Mouse (Mus musculus) lung, postnatal 10 days (tissue): ENCODE data around the gene Irak1.

Source experiments
- DNase-seq: peaks from one replicate; pipeline ENCODE4 v3.0.0; 2021

Gene Irak1

GRCm38 (mm10) chrX:74023188-74024049, at the start of gene Irak1:
Gene Irak1, minus strand, starts transcription at chrX:74023918.
- peak; percentile 89 for DNase-seq

GRCm38 (mm10) chrX:74070794-74071193, 47.1 kb upstream of the Irak1 start:
- DNase-seq = no peak

- DNase-seq = peak; percentile 1
Measured at GRCm38 (mm10) chrX:74067891-74068290, 44.2 kb upstream of the Irak1 start.

GRCm38 (mm10) chrX:74045107-74045506, 21.4 kb upstream of the Irak1 start:
- no peak for DNase-seq

GRCm38 (mm10) chrX:74037702-74038375, 14.1 kb upstream of the Irak1 start:
- no peak for DNase-seq

- DNase-seq = no peak
Measured at GRCm38 (mm10) chrX:74030000-74030399, 6.3 kb upstream of the Irak1 start.

GRCm38 (mm10) chrX:74022795-74023187, 927 bp downstream of the Irak1 start:
- no peak for DNase-seq

GRCm38 (mm10) chrX:74014597-74014996, 9.1 kb downstream of the Irak1 start:
- DNase-seq = no peak

GRCm38 (mm10) chrX:74008063-74008462, 15.7 kb downstream of the Irak1 start:
- no peak for DNase-seq

- DNase-seq = no peak
Measured at GRCm38 (mm10) chrX:74006401-74006800, 17.3 kb downstream of the Irak1 start.

- DNase-seq = no peak
Measured at GRCm38 (mm10) chrX:74003644-74004043, 20.1 kb downstream of the Irak1 start.

GRCm38 (mm10) chrX:74001024-74001423, 22.7 kb downstream of the Irak1 start:
- no peak for DNase-seq

GRCm38 (mm10) chrX:73998911-73999869, 24.5 kb downstream of the Irak1 start:
- peak; percentile 51 for DNase-seq

- DNase-seq = no peak
Measured at GRCm38 (mm10) chrX:73977783-73978182, 45.9 kb downstream of the Irak1 start.

- no peak for DNase-seq
Measured at GRCm38 (mm10) chrX:73976283-73976682, 47.4 kb downstream of the Irak1 start.

GRCm38 (mm10) chrX:73972774-73973173, 50.9 kb downstream of the Irak1 start:
- DNase-seq = no peak

- DNase-seq = no peak
Measured at GRCm38 (mm10) chrX:73970781-73971180, 52.9 kb downstream of the Irak1 start.

- DNase-seq = no peak
Measured at GRCm38 (mm10) chrX:73969729-73970128, 54.0 kb downstream of the Irak1 start.

GRCm38 (mm10) chrX:73969167-73969566, 54.6 kb downstream of the Irak1 start:
- no peak for DNase-seq

- DNase-seq = peak; percentile 93
Measured at GRCm38 (mm10) chrX:73967177-73968075, 56.3 kb downstream of the Irak1 start.

GRCm38 (mm10) chrX:73966248-73967176, 57.2 kb downstream of the Irak1 start, which contains the start of gene Hcfc1:
Gene Hcfc1, minus strand, starts transcription at chrX:73966357.
- peak; percentile 93 for DNase-seq
